In the genomic region with DNA sequence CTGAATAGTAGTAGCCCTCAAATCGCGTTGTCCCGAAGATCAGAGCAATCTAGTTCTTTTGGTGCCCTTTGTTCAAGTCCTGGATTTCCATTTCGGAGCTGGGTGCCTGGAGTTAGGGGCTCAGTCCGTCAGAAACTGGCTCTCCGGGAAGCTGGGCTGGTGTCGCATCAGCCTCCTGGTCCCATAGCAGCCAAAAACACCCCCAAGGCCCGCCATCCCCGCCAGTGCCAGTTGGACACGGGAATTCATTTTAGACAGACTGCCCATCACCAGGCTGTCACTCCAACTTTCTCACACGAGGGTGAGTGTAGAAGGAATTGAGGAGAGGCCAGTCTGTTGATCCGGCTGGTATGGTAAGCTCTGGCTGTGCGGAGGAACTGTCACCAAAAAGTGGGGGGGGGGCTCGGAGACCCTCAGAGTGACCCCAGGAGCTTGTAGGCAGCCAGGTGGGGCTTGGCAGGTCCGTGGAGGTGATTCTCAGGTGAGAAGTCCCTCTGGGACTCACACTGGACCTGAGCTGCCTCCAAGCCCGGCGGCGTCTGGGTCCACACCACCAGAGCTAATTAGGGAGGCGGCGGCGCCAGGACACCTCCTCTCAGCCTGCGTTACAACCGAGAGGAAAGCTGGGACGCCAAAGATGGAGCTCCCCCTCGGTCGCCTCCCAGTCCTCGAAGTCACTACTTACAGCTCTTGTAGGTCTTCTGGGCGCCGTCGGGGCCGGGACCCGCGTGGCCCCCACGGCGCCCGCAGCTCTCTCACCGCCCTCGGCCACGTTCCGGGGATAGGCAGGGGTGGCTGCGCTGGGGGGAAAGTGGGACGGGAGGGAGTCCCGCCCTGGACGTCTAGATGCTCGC, we compare ENCODE assay signal across 8 mouse cellular contexts. TPM values are rescaled to one million over a fixed set of nuclear protein-coding genes. Genes with fewer than 3 reads are reported as not detected.
DNase-seq lines count a peak whose midpoint lies in the region; ATAC-seq lines count a peak whose summit lies in the region.

No protein-coding gene starts in this region.

- no peak for ATAC-seq in embryonic facial prominence, embryonic 11.5 days (replicated peaks; ENCODE audit: insufficient number of reproducible peaks, low FRiP score, low TSS enrichment, low read depth)
- ATAC-seq in intestine, embryonic 14.5 days (replicated peaks; ENCODE audit: low FRiP score, low TSS enrichment, low read depth), result no peak
- ATAC-seq in midbrain, embryonic 14.5 days (ENCODE audit: low FRiP score, low TSS enrichment), result no peak
- ATAC-seq in activated CD4-positive, CD25-positive, alpha-beta regulatory T cell, adult 4 months, result no peak

- H3K4me1 ChIP-seq in heart, embryonic 10.5 days, result peaks cover 66% of the 10 kb centered on the region
- H3K4me1 ChIP-seq in embryonic facial prominence, embryonic 11.5 days (ENCODE audit: control insufficient read depth, insufficient read depth, low read length), result peaks cover 9% of the 10 kb centered on the region
- peaks cover 24% of the 10 kb centered on the region for H3K4me1 ChIP-seq in intestine, embryonic 14.5 days (replicated peaks; ENCODE audit: control insufficient read depth, insufficient read depth, low read length)
- peaks cover 15% of the 10 kb centered on the region; the same call in 1 of the 2 replicates for H3K4me1 ChIP-seq in midbrain, embryonic 14.5 days (ENCODE audit: control insufficient read depth, insufficient read depth, low read length)

- DNase-seq in heart, embryonic 10.5 days (ENCODE audit: low spot score), result no peak
- no peak for DNase-seq in heart, adult 9 months (ENCODE audit: low spot score in 2 of 2)
- peak; percentile 35 for DNase-seq in embryonic facial prominence, embryonic 11.5 days (ENCODE audit: low spot score)
- peak; percentile 74 for DNase-seq in intestine, embryonic 14.5 days (ENCODE audit: low spot score)
- no peak for DNase-seq in midbrain, embryonic 14.5 days
- no peak for DNase-seq in cerebellum, postnatal 14 days
- DNase-seq in thymus, postnatal 14 days, result no peak

- peak overlapping the region; percentile 85 for H3K4me2 ChIP-seq in embryonic facial prominence, embryonic 11.5 days (ENCODE audit: low read depth, low read length)
- peak overlapping the region; percentile 82 for H3K4me2 ChIP-seq in intestine, embryonic 14.5 days (ENCODE audit: low read length)
- peak overlapping the region; percentile 88 for H3K4me2 ChIP-seq in midbrain, embryonic 14.5 days (ENCODE audit: low read length)

- H3K36me3 ChIP-seq in heart, embryonic 10.5 days, result peaks cover 11% of the 10 kb centered on the region; the same call in 1 of the 2 replicates
- no peaks in the 10 kb centered on the region; the same call in 1 of the 2 replicates for H3K36me3 ChIP-seq in embryonic facial prominence, embryonic 11.5 days (replicated peaks; ENCODE audit: control insufficient read depth, insufficient read depth, low read depth, low read length)
- 0 out of 2 replicates have a peak, but pooled peaks cover 3% of the 10 kb centered on the region for H3K36me3 ChIP-seq in intestine, embryonic 14.5 days (ENCODE audit: control insufficient read depth, insufficient read depth, low read length)
- H3K36me3 ChIP-seq in midbrain, embryonic 14.5 days (ENCODE audit: control insufficient read depth, insufficient read depth, low read length), result no peaks in the 10 kb centered on the region

- H3K9me3 ChIP-seq in heart, embryonic 10.5 days, result no peaks in the 10 kb centered on the region
- H3K9me3 ChIP-seq in embryonic facial prominence, embryonic 11.5 days (replicated peaks; ENCODE audit: control insufficient read depth, low read length), result no peaks in the 10 kb centered on the region
- no peaks in the 10 kb centered on the region for H3K9me3 ChIP-seq in intestine, embryonic 14.5 days (ENCODE audit: control insufficient read depth, low read length)
- H3K9me3 ChIP-seq in midbrain, embryonic 14.5 days (ENCODE audit: control insufficient read depth, low read length), result no peaks in the 10 kb centered on the region

- H3K4me3 ChIP-seq in heart, embryonic 10.5 days, result peak overlapping the region; percentile 77
- peak overlapping the region; percentile 94 for H3K4me3 ChIP-seq in embryonic facial prominence, embryonic 11.5 days (ENCODE audit: low read depth, low read length)
- H3K4me3 ChIP-seq in intestine, embryonic 14.5 days (ENCODE audit: low read depth, low read length), result peak overlapping the region; percentile 91
- H3K4me3 ChIP-seq in midbrain, embryonic 14.5 days (replicated peaks; ENCODE audit: low read depth, low read length), result peak overlapping the region; percentile 50

- 1% methylated on average over 45 of the region's 45 CpGs for WGBS in heart, embryonic 10.5 days
- WGBS in embryonic facial prominence, embryonic 11.5 days, result 1% methylated on average over 42 of the region's 45 CpGs
- 4% methylated on average over 45 of the region's 45 CpGs for WGBS in intestine, embryonic 14.5 days
- WGBS in midbrain, embryonic 14.5 days, result under 1% methylated on average over 45 of the region's 45 CpGs

- peaks cover 35% of the 10 kb centered on the region for H3K27me3 ChIP-seq in heart, embryonic 10.5 days (ENCODE audit: insufficient read depth, poor library complexity, severe bottlenecking)
- peaks cover 3% of the 10 kb centered on the region for H3K27me3 ChIP-seq in embryonic facial prominence, embryonic 11.5 days (ENCODE audit: control insufficient read depth, insufficient read depth, low read length)
- H3K27me3 ChIP-seq in intestine, embryonic 14.5 days (replicated peaks; ENCODE audit: control insufficient read depth, insufficient read depth, low read length), result 0 out of 2 replicates have a peak, but pooled peaks cover 2% of the 10 kb centered on the region
- H3K27me3 ChIP-seq in midbrain, embryonic 14.5 days (ENCODE audit: control insufficient read depth, insufficient read depth, low read length), result peaks cover 34% of the 10 kb centered on the region

- peak overlapping the region; percentile 89 for H3K27ac ChIP-seq in heart, embryonic 10.5 days
- peak overlapping the region; percentile 75 for H3K27ac ChIP-seq in embryonic facial prominence, embryonic 11.5 days (replicated peaks; ENCODE audit: low read depth, low read length)
- H3K27ac ChIP-seq in intestine, embryonic 14.5 days (ENCODE audit: low read depth), result peak overlapping the region; percentile 80; the same call in 1 of the 2 replicates
- H3K27ac ChIP-seq in midbrain, embryonic 14.5 days (replicated peaks; ENCODE audit: low read depth, low read length), result no peak overlapping the region

- peak overlapping the region; percentile 87 for H3K9ac ChIP-seq in embryonic facial prominence, embryonic 11.5 days (replicated peaks; ENCODE audit: low read length)
- peak overlapping the region; percentile 76 for H3K9ac ChIP-seq in intestine, embryonic 14.5 days (ENCODE audit: low read length)
- peak overlapping the region; percentile 20; the same call in 1 of the 2 replicates for H3K9ac ChIP-seq in midbrain, embryonic 14.5 days (replicated peaks; ENCODE audit: low read length)

RNA-seq across cellular contexts. Expression of a gene that starts 0.6 kb away (rescaled TPM):
- polyA plus RNA-seq in heart, embryonic 10.5 days (2016; fragmentation: Nextera tagmentation; extraction: Ambion mirVana), result 15.3 and 17.7 TPM in 2 replicates
- 75.2 and 95.7 TPM in 2 replicates for polyA plus RNA-seq in embryonic facial prominence, embryonic 11.5 days (2014; fragmentation: Nextera tagmentation; extraction: Ambion mirVana)
- polyA plus RNA-seq in intestine, embryonic 14.5 days (2014; fragmentation: Nextera tagmentation; extraction: Ambion mirVana), result 31.7 and 34.1 TPM in 2 replicates
- polyA plus RNA-seq in midbrain, embryonic 14.5 days (2014; fragmentation: Nextera tagmentation; extraction: Ambion mirVana), result 8.3 and 8.4 TPM in 2 replicates
- not detected for polyA plus RNA-seq in activated CD4-positive, CD25-positive, alpha-beta regulatory T cell, adult 4 months (2017; shearing (Covaris generic))

Comparison
In these comparisons a context has a peak if more than half of its experiments do, and no peak if none do; other contexts are left out.
1. DNase-seq: peak in embryonic facial prominence, embryonic 11.5 days (single experiment) and intestine, embryonic 14.5 days (single experiment); none in heart, embryonic 10.5 days (single experiment), heart, adult 9 months (0 of 2), midbrain, embryonic 14.5 days (single experiment), cerebellum, postnatal 14 days (0 of 2) and thymus, postnatal 14 days (single experiment).
2. H3K9ac ChIP-seq: peak in every context shown above with its lines; median percentile 87 in embryonic facial prominence, embryonic 11.5 days; 76 in intestine, embryonic 14.5 days; 20 in midbrain, embryonic 14.5 days.
3. Peak in every context shown above with its lines, with median percentiles within 50 percentile points of each other: H3K4me3 ChIP-seq and H3K4me2 ChIP-seq.